Mouse (Mus musculus): ENCODE data around the gene Wdr26. TPM values are rescaled to one million over a fixed set of nuclear protein-coding genes. Genes with fewer than 3 reads are reported as not detected.
A peak's percentile ranks its signal among the peaks of the same experiment; 100 is the strongest.

Wdr26 gene
- total RNA-seq (2018; cell fraction: chromatin; rRNA removed), result 100 to 1,000 TPM; 306 to 843 (median 604) TPM
- total RNA-seq (2018; cell fraction: cytosol; rRNA removed), result 100 to 1,000 TPM; 117 to 200 (median 160) TPM
- total RNA-seq (2018; cell fraction: nucleus; rRNA removed), result 100 to 1,000 TPM; 284 to 524 (median 451) TPM
- polyA plus RNA-seq (2018), result 115 to 137 TPM (median 119 TPM) in 3 replicates

DNA sequence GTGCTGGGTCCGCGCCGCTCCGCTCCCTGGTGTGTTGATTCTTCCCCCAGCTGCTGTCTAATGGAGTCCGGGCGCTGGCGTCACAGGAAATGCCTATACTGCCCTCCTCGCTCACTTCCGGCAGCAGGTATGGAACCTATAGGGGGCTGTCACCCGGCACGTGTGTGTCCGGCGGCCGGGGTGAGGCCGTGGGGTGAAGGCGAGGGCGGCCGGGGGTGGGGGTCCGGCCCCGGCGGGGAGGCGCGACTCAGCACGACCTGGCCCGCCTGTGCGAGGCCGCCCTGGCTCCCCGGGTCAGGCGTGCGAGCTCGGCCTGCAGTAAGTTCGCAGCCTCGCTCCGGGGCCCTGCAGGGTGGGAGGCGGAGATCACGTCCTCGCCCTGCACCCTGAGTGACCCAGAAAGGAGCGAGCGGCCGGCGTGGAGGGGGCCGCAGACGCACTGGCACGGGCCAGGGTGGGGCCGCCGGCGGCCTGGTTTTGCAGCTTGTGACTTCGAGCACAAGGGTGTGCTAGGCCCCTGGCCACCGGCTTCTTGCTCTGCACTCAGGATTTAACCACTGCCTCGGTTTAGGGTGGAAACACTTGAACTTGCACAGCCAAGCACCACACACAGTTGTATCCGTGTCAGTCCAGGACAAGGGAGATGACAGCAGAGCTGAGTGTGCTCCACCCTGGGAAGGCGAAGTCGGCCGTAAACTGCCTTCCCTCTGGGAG is at the start of gene Wdr26:
Gene Wdr26, minus strand, starts transcription at position 82 of the 714 bp plus-strand sequence.
- whole genome bisulfite sequencing (ENCODE audit: missing documents), result under 1% methylated on average over 49 of the region's 54 CpGs
- Histone ChIP-seq H3K79me2 (ENCODE audit: inconsistent target) (peaks cover 81% of the 10 kb centered on the region), H3K4me3 (ENCODE audit: inconsistent target) (peak within 1 kb of the TSS; percentile 58), H3K36me3 (ENCODE audit: inconsistent target) (peaks cover 8% of the 10 kb centered on the region; the same call in 1 of the 2 replicates), H3K27ac (peak within 1 kb of the TSS; percentile 92)

DNA sequence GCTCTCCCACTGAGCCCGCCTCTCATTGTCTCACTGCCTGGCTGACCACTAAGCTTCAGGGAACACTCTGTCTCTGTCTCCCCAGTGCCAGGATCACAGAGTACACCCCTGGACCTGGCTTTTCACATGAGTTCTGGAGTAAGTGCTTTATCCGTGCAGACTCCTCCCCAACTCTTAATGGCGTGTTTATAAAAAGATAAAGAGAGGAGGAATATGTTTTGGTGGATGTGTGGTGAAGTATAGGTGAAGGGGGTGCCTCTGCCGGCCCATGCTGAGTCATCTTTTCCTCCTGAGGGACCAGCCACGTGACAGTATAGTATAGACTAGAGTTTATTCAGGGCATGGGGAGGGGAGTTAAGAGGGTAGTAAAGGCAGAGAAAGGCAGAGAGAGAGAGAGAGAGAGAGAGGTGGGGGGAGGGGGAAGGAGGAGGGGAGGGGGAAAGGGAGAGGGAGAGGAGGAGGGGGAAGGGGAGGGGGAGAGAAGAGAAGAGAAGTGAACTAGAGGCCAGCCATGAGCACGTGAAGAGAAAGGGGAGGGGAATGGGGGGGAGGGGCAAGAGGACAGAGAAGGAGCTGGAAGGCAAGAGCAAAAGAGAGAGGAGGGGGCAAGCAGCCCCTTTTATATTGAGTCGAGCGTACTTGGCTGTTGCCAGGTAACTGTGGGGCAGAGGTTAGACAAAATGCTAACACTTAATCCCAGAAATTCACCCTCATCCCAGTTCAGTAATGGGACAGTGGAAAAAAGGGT is 49.3 kb upstream of the Wdr26 start:
- 55% methylated on average over 8 of the region's 8 CpGs for WGBS (ENCODE audit: missing documents)
- no peak overlapping the region for H3K27ac ChIP-seq
- no peaks in the 10 kb centered on the region for H3K79me2 ChIP-seq (ENCODE audit: inconsistent target)
- no peaks in the 10 kb centered on the region for H3K36me3 ChIP-seq (ENCODE audit: inconsistent target)
- no peak overlapping the region for H3K4me3 ChIP-seq (ENCODE audit: inconsistent target)

DNA sequence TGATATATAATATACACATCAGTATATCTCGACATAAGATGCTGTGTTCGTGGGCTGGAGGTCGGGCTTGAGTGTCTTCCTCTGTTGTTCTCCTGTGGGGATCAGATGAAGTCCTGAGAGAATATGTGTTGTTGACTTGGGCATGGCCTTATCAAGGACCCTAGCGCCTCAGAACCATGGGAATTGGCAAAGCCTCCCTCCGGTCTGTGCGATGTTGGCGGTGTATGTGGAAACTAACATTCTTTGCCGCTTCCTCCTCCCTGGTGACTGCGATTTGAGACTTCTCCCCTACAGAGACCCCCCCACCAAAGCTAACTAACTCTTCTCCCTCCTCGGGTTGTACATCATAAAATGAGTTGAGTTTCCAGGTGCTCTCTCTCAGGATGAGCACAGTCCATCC is 48.6 kb upstream of the Wdr26 start:
- WGBS (ENCODE audit: missing documents), result 85% methylated on average over 10 of the region's 10 CpGs
- no peak overlapping the region for H3K4me3 ChIP-seq (ENCODE audit: inconsistent target)
- H3K36me3 ChIP-seq (ENCODE audit: inconsistent target), result no peaks in the 10 kb centered on the region
- no peak overlapping the region for H3K27ac ChIP-seq
- H3K79me2 ChIP-seq (ENCODE audit: inconsistent target), result no peaks in the 10 kb centered on the region

DNA sequence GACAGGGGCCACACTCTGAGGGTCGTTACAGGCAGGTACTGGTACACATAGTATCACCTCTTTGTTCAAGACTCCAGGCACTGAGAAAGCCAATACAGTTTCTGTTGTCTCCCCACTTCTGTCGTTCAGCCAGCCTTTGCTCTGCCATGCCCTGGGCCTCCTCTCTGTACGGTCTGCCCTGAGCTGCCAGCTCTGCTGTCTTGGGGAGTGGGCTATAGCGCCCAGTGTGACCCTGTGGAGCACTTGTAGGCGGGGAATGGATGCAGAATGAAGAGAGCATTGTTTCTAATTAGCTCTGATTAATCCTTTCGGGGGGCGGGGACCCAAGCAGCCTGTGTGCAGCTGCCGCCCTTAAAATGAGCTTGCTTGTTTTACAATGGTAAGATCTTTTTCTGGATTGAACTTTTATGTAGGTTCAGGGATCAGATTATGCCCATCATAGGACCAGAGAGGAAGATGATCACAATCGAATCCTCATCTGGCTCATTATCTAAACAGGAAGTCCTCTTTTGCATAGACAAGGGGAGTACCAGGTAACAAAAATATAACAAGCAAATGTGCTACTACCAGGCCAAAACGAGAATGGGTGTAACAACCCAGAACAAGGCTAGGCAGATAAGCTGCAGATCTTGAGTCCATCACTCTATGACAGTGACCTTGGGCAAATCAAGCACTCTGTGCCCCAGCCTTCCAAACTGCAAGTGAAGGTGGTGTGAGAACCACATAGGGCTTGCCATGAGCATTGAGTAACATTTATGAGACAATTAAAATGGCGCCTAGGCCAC is 48.0 kb upstream of the Wdr26 start:
- no peaks in the 10 kb centered on the region for H3K36me3 ChIP-seq (ENCODE audit: inconsistent target)
- WGBS (ENCODE audit: missing documents), result 94% methylated on average over 11 of the region's 11 CpGs
- no peak overlapping the region for H3K4me3 ChIP-seq (ENCODE audit: inconsistent target)
- H3K79me2 ChIP-seq (ENCODE audit: inconsistent target), result no peaks in the 10 kb centered on the region
- no peak overlapping the region for H3K27ac ChIP-seq

DNA sequence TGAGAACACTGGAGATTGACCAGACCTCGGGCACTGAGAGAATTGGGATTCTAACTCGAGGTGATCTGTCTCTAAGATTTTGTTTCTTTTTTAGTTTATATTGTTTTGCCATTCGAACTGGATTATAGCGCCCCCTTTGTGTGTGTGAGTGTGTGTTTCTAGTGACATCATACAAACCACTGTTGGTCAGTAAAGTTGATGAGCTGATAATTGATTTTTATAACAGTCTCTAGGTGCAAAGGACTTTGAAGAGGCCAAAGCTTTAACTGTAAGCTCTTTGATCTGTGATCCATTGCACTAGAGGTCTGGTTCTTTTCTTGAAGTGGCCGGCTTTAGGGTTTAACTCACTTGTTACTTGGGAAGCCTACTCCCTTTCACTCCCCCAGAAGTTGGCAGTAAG is 47.3 kb upstream of the Wdr26 start:
- Histone ChIP-seq H3K4me3 (ENCODE audit: inconsistent target) (no peak overlapping the region), H3K79me2 (ENCODE audit: inconsistent target) (no peaks in the 10 kb centered on the region), H3K27ac (no peak overlapping the region), H3K36me3 (ENCODE audit: inconsistent target) (no peaks in the 10 kb centered on the region)
- 87% methylated on average over 5 of the region's 5 CpGs for WGBS (ENCODE audit: missing documents)

DNA sequence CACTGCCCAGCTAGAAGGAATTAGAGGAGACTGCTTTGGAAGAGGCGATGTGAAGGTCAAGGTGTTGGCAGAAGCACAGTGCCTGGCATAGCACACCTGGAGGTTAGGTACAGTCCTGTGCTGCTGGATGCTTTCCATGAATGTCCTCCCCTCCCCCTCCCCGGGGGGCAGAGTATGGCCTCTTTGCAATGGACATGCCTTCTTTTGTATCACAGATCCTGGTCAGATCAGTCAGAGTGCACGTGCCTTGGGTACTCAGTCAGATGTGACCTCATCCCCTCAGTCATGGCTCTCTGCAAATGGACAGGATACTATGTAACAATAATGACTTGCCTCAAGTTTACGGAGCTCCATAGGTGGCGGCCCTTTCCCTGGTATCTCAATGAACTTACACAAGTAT is 46.8 kb upstream of the Wdr26 start:
- Histone ChIP-seq H3K79me2 (ENCODE audit: inconsistent target) (no peaks in the 10 kb centered on the region), H3K27ac (peak overlapping the region; percentile 95; the same call in 1 of the 2 replicates), H3K36me3 (ENCODE audit: inconsistent target) (no peaks in the 10 kb centered on the region), H3K4me3 (ENCODE audit: inconsistent target) (no peak overlapping the region)
- WGBS (ENCODE audit: missing documents), result 96% methylated on average over 5 of the region's 5 CpGs

DNA sequence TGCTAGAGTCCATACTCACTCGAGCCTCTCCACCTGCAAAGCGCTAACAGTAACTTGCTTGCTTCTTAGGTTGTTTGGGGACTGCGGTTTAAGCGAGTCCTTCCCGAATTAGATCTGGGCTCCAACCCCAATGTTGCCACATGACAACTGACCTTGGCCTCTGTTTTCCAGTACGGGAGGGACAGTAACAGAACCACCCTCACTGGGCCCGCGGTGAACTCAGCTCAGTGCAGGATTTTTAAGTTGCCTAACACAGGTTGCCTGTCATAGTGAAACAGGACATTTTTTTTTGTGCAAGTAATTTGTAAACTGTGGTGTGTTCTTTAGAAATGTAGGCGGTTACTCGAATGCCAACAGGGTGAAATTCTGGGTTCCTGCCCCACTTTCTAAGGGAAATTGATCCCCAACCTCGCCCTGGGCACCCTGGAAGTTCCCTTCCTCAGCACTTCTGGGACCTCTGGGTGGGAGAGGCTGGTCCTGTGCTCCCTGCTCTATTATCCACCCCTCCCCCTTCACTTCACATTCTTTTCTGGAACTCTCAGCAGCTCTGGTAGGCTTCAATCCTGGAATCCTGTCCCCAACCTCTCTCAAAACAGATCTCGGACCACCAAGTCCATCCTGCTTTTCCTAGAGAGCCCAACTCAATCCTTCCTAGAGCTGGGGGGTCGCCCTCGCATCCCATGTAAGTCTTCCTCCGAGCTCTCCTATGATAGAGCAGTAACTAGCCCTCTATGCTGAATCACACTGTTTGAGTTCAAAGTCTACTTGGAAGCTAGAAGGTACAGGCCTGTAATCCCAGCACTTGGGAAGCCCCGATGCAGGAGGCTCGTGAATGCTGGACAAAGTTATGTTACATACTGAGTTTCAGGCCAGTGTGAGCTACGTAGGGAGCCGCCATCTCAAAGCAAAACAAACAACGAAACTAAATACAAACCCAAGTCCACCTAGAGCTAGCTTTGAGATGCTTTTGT is 46.1 kb upstream of the Wdr26 start:
- WGBS (ENCODE audit: missing documents), result 49% methylated on average over 20 of the region's 20 CpGs
- Histone ChIP-seq H3K36me3 (ENCODE audit: inconsistent target) (no peaks in the 10 kb centered on the region), H3K4me3 (ENCODE audit: inconsistent target) (peak overlapping the region; percentile 23)

DNA sequence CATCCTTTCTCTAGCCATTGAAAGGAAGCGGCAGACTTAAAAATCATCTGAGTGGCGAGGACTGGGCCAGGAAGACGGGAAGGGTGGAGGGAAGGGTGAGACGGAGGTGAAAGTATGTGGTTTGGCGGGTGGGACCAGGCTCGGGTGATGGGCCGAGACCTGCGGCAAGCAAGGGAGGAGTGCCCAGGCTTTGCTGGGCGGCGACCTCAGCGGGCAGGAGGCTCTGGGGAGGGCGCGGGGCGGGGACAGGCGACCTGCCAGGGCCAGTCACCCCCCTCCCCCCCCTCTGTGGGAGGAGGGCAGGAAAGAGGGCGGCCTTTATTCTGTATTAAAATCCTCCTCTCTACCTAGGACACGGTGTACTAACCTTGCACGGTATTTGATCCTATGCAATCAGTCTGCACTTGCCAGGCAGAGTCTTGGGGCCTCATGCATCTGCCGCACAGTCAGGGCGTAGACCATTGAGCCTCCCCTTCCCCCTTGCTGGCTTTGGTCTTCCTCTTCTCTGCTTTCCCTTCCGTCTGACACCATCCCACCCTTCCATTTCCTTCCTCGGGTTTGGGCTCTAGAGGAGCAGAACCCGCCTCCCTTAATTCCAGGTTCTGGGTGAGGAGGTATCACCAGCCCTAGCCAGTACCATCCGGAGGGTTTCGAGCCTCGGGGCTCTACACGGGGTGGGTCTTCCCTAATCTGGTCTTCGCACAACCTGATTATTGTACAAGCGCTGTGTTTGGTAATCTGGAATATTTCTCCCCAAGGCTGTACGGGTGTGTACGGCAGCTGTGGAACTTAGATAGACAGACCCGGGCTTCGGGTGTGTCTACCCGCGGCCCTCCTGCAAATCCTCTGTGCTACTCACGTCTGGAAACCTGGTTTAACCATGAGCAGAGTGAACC is 45.1 kb upstream of the Wdr26 start:
- 9% methylated on average over 32 of the region's 36 CpGs for WGBS (ENCODE audit: missing documents)
- Histone ChIP-seq H3K79me2 (ENCODE audit: inconsistent target) (no peaks in the 10 kb centered on the region), H3K36me3 (ENCODE audit: inconsistent target) (no peaks in the 10 kb centered on the region), H3K4me3 (ENCODE audit: inconsistent target) (peak overlapping the region; percentile 23), H3K27ac (peak overlapping the region; percentile 95)

More for the DNA sequence above, 46.1 kb upstream of the Wdr26 start:
- Histone ChIP-seq H3K79me2 (ENCODE audit: inconsistent target) (no peaks in the 10 kb centered on the region), H3K27ac (peak overlapping the region; percentile 95)

DNA sequence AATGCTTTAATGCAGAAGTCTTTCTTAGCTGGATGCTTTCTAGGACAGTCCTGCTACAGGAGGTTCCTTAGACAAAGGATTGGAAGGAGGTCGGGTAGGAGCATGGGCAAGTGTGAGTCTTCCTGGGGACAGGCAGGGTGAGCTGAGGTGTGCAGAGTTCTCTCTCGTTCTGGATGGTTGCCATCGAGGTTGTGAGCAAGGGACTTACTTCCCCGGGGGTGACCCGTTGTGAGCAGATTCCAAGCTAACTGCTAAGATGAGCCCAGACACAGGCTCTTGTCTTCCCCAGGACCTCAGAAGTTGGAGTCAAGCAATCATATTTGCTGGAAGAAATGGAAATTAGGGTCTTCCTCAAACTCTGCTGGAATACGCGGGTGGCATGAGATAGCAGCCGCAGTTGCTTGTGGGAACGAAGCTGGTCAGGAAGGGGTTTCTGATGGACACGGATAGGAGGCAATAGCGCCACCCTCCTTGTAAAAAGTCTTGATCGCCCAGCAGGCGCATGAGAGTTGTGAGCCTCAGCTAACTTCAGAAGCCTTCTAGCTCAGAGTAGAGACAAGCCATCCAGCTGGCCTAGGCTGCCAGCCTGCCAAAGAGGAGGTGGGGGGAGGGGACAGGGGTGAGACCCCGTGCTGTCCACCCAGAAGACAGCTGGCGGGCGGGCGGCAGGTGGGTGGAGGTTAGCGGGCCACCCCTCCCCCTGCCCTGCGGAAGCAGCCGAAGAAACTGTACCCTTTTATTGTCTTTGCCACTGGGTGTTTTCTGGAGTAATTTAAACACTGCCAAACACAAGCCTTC is 44.3 kb upstream of the Wdr26 start:
- Histone ChIP-seq H3K36me3 (ENCODE audit: inconsistent target) (no peaks in the 10 kb centered on the region), H3K4me3 (ENCODE audit: inconsistent target) (peak overlapping the region; percentile 21; the same call in 1 of the 2 replicates), H3K27ac (peak overlapping the region; percentile 95), H3K79me2 (ENCODE audit: inconsistent target) (no peaks in the 10 kb centered on the region)
- WGBS (ENCODE audit: missing documents), result 2% methylated on average over 20 of the region's 20 CpGs

DNA sequence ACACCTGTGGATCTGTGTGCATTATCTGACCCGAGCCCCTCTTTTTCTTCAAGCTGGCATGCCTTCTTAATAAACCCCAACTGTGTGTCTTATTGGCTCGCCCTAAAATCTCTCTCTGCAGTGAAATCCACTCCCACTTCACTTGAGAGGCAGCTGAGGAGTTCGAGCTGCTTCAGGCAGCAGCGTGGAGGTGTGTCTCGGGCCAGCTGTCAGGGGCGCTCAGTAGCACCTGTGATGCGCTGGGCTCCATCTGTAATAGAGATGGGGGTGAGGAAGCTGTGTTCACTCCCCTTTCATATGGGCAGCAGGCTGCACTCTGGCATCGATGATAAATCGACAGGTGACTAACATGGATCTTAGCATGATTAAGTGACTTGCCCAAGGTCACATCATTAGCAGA is 43.6 kb upstream of the Wdr26 start:
- Histone ChIP-seq H3K36me3 (ENCODE audit: inconsistent target) (no peaks in the 10 kb centered on the region), H3K4me3 (ENCODE audit: inconsistent target) (no peak overlapping the region), H3K79me2 (ENCODE audit: inconsistent target) (no peaks in the 10 kb centered on the region), H3K27ac (peak overlapping the region; percentile 95)
- WGBS (ENCODE audit: missing documents), result 75% methylated on average over 9 of the region's 9 CpGs

DNA sequence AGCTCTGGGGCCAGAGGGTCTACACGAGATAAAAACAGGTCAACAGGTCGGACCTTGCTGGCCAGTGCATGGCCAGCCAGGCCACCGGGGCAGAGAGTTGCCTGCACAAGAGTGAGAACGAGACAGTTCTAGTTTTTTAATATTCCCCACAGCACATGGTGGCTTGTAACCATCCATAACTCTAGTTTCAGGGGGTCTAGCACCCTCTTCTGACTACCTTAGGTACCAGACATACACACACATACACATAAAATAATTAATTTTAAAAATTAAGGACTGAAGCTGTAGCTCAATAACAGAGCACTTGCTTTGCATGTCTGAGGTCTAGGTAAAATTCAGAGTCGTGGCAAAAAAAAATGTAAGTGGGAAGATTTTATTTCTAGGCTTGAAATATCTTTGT is 39.8 kb upstream of the Wdr26 start:
- no peak overlapping the region for H3K27ac ChIP-seq
- H3K36me3 ChIP-seq (ENCODE audit: inconsistent target), result no peaks in the 10 kb centered on the region
- H3K4me3 ChIP-seq (ENCODE audit: inconsistent target), result no peak overlapping the region
- no peaks in the 10 kb centered on the region for H3K79me2 ChIP-seq (ENCODE audit: inconsistent target)
- WGBS (ENCODE audit: missing documents), result 86% methylated on average over 5 of the region's 5 CpGs

DNA sequence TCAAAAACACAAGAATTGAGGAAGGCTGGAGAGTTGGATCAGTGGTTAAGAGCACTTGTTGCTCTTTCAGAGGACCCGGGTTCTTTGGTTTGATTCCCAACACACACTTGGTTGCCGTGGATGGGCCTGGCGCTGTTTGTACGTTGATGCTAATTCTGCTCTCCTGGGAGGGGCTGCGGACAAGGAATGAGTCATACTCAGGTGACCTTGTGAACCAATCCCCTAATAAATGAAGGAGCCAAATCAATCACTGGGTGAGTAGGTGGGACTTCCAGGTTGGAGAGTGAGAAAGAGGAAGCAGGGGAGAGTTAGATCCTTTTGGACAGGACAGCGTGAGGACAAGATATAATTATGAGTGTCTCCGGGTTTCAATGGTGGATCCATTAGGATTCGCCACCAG is 39.2 kb upstream of the Wdr26 start:
- Histone ChIP-seq H3K36me3 (ENCODE audit: inconsistent target) (no peaks in the 10 kb centered on the region), H3K79me2 (ENCODE audit: inconsistent target) (no peaks in the 10 kb centered on the region), H3K4me3 (ENCODE audit: inconsistent target) (no peak overlapping the region), H3K27ac (no peak overlapping the region)
- 86% methylated on average over 5 of the region's 8 CpGs for WGBS (ENCODE audit: missing documents)
